Mouse (Mus musculus) forebrain, embryonic 10.5 days (tissue): Measurements from ENCODE around the gene Lipa. TPM values are rescaled to one million over a fixed set of nuclear protein-coding genes. Genes with fewer than 3 reads are reported as not detected.

Source experiments
- DNase-seq: peaks from one replicate; pipeline ENCODE4 v3.0.0-alpha.2; 2017; ENCODE audit warnings: low spot score; ENCODE audit errors: extremely low spot score
- H3K27ac ChIP-seq: fragments of 300-500 bp; sonication (generic); 2 replicates; pipeline ENCODE4 v1.5.1; 2016; ENCODE audit warnings: mild to moderate bottlenecking
- H3K27me3 ChIP-seq: fragments of 300-500 bp; sonication (generic); 2 replicates; pipeline ENCODE4 v1.6.1; 2016; ENCODE audit warnings: mild to moderate bottlenecking; ENCODE audit not compliant: poor library complexity, severe bottlenecking
- H3K36me3 ChIP-seq: fragments of 300-500 bp; sonication (generic); replicated peaks from 2 replicates; pipeline ENCODE4 v1.6.1; 2016; ENCODE audit warnings: mild to moderate bottlenecking, moderate library complexity
- H3K4me1 ChIP-seq: fragments of 300-500 bp; sonication (generic); 2 replicates; pipeline ENCODE4 v1.6.1; 2016
- H3K4me3 ChIP-seq: fragments of 300-500 bp; sonication (generic); 2 replicates; pipeline ENCODE4 v1.5.1; 2016; ENCODE audit warnings: mild to moderate bottlenecking, moderate library complexity
- H3K9me3 ChIP-seq: fragments of 300-500 bp; sonication (generic); 2 replicates; pipeline ENCODE4 v1.6.1; 2016; ENCODE audit warnings: mild to moderate bottlenecking, moderate library complexity
- WGBS: fragments of 180-500 bp; shearing (Covaris S2); methylation state at CpG from one replicate; pipeline ENCODE4 v1.1.7; 2016; 5-methylcytosine and 5-hydroxymethylcytosine counted together
- polyA plus RNA-seq: library from polyadenylated mRNA; unstranded; fragments of >200 nt; fragmentation: Nextera tagmentation; extraction: Ambion mirVana; gene quantifications from 2 replicates; pipeline ENCODE4 v1.2.1, GENCODE M21; 2016

Gene Lipa
- polyA plus RNA-seq, 1 experiment from 2014 or later: 15.8 TPM

DNA sequence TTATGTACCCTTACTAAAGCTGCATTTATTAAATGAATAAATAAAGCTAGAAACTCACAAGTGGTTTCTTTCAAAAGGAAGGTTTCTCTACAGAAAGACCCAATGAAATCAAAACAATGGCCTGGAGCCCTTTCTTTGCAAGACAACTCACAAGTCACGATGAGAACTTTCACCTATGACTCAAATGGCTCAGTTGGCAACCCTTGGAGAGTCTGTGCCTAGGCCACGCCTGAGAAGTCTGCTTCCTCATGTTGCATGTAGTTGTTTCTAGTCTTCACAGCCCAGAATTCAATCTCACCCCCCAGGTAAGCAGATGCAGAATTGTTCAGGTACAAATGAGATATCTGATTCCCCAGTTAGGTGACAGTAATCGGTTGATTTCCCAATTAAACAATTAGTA is 7.6 kb downstream of the Lipa start:
- H3K9me3 ChIP-seq: no peaks in the 10 kb centered on the region
- H3K27ac ChIP-seq: no peak overlapping the region
- H3K36me3 ChIP-seq: peaks cover 16% of the 10 kb centered on the region; the same call in 1 of the 2 replicates
- H3K27me3 ChIP-seq: no peaks in the 10 kb centered on the region
- WGBS: 91% methylated on average over 3 of the region's 3 CpGs
- H3K4me3 ChIP-seq: no peak overlapping the region
- DNase-seq: no peak
- H3K4me1 ChIP-seq: no peaks in the 10 kb centered on the region

DNA sequence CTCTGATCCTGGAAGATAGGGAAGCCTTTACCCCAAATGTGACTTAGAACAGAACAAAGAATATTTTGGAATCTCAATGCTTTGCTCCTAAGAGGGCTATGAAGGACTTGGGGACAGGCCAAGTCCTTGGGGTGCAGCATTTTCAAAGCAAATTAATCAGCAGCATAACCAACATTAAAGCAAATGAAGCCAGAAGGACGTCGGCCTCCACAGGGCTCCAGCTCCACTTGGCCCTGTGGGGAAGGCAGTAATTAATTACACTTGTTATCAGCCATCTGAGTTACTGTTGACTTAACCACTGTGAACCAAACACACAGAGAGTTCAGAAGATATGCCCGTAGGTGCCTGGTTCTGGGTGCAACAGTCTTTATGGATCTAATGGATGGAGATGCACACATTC is 8.5 kb downstream of the Lipa start:
- Histone ChIP-seq H3K27ac (no peak overlapping the region), H3K9me3 (no peaks in the 10 kb centered on the region), H3K4me1 (no peaks in the 10 kb centered on the region), H3K27me3 (no peaks in the 10 kb centered on the region), H3K4me3 (no peak overlapping the region), H3K36me3 (peaks cover 16% of the 10 kb centered on the region; the same call in 1 of the 2 replicates)
- WGBS: 86% methylated on average over 3 of the region's 3 CpGs
- no peak for DNase-seq

DNA sequence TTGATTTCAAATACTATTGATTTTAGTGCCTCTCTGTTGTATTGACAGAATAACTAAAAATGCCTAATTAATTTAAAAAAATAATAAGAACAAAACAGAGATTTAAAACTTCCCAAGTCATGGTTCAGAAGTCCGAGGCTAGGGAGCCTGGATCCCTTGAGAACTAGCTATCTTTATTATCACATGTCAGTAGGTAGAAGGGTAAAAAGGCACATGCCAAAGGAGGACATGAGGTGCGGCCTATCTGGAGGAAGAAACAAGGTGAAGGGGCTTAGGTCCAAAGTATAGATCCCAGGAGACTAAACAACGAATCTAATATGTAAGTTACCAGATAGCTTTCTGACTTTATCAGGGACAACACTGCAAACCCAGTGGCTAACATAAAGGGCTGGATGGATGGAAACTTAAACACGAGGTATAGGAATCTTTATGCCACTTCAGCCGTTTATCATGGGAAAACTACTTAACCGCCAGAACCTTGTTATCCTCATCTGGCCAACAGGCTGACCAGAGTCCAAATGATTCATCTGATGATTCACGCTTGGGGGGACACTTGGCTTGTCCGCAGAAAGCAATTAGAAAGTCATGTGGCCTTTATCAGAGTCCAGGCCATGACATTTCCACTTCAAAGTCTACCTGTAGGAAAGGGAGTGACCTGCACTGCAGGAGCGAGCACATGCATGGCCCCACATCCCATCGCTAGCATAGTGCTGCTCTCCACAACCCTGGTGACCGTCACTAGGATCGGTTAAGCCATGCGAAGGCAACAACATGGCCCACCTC is 9.3 kb downstream of the Lipa start:
- no peak for DNase-seq
- Histone ChIP-seq H3K4me3 (no peak overlapping the region), H3K4me1 (no peaks in the 10 kb centered on the region), H3K27ac (no peak overlapping the region), H3K27me3 (no peaks in the 10 kb centered on the region), H3K9me3 (no peaks in the 10 kb centered on the region), H3K36me3 (peaks cover 14% of the 10 kb centered on the region; the same call in 1 of the 2 replicates)
- WGBS: 94% methylated on average over 13 of the region's 13 CpGs

DNA sequence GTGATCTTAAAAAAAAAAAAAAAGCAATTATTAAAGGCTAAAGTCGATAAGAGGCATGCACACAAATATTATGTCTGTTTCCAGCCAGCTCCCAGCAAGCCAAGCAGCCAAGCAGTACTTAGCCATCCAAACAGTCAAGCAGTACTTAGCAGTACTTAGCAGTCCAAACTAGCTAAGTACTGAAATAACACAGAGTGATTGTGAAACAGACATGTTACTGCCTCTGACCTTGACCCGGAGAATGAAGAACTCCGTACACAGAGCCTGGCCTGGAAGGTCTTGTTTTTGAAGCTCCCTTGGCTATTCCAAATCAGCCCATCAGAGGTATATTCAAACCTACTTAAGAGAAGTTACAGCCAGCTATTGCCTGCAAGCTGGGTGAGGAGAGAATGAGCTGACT is 10.1 kb downstream of the Lipa start:
- DNase-seq: no peak
- H3K9me3 ChIP-seq: no peaks in the 10 kb centered on the region
- no peaks in the 10 kb centered on the region for H3K27me3 ChIP-seq
- WGBS: 92% methylated on average over 3 of the region's 3 CpGs
- no peak overlapping the region for H3K4me3 ChIP-seq
- H3K27ac ChIP-seq: no peak overlapping the region
- H3K36me3 ChIP-seq: peaks cover 14% of the 10 kb centered on the region; the same call in 1 of the 2 replicates
- no peaks in the 10 kb centered on the region for H3K4me1 ChIP-seq

DNA sequence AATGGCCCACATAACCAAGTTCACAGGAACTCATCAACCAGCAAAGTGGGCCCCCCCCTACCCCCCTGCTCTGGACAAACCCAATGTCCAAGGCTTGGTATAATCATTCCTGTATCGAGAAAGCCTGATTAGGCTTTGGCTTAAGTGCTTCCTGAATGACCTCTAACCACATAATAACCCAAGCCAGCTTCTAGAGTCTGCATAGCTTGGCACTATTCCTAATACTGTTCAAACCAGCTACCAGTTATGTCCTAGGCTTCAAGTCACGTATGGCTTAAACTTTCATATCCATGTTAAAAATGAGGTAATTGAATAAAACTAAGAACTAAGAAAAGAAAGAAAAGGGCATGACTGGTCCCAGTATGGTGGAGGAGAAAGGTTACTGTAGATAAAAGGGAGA is 10.9 kb downstream of the Lipa start:
- Histone ChIP-seq H3K27me3 (no peaks in the 10 kb centered on the region), H3K27ac (no peak overlapping the region), H3K9me3 (no peaks in the 10 kb centered on the region), H3K4me1 (peaks cover 4% of the 10 kb centered on the region; the same call in 1 of the 2 replicates), H3K36me3 (peaks cover 12% of the 10 kb centered on the region; the same call in 1 of the 2 replicates), H3K4me3 (no peak overlapping the region)
- 97% methylated on average over 2 of the region's 2 CpGs for whole genome bisulfite sequencing
- no peak for DNase-seq

DNA sequence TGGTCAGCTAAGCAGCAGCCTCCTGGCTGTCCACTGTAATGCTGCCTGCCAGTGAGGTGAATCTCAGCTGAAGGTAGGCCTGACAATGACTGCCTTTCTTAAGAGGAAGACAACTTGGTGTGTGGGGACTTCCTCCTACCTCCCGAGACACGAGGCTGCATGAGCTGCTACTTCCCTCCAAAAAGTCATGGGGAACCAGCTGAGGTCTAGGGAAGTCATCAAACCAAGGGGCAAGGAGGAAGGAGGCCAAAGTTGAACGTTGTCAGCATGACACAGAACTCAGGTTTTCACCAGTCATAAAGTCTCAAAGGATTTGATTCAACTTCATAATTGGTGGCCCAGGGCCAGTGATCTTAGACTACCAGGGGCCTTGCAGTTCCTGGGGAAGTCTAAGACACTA is 11.6 kb downstream of the Lipa start:
- Histone ChIP-seq H3K9me3 (no peaks in the 10 kb centered on the region), H3K36me3 (peaks cover 12% of the 10 kb centered on the region; the same call in 1 of the 2 replicates), H3K4me1 (peaks cover 6% of the 10 kb centered on the region; the same call in 1 of the 2 replicates), H3K27ac (no peak overlapping the region), H3K27me3 (no peaks in the 10 kb centered on the region), H3K4me3 (no peak overlapping the region)
- WGBS: 75% methylated on average over 3 of the region's 3 CpGs
- DNase-seq: no peak

DNA sequence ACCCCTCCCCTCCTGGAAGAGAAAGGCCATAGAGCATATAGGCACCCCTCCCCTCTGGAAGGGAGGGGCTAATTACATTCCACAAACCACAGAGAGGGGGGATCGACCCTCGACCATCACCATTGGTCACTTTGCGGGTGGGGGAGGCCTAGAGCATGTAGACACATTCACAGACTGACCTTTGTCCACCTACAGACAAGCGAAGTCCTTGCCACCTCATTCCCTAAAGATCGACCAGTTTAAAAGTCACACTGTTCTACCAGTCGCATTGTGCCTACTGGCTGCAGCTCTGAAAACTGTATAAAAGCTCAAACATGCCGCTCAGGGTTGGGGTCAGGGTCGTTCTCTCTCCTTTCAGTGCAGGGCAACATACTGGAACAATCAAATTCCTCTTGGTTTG is 15.7 kb downstream of the Lipa start:
- Histone ChIP-seq H3K36me3 (peaks cover 16% of the 10 kb centered on the region), H3K27me3 (no peaks in the 10 kb centered on the region), H3K4me3 (no peak overlapping the region), H3K9me3 (no peaks in the 10 kb centered on the region), H3K27ac (no peak overlapping the region), H3K4me1 (peaks cover 6% of the 10 kb centered on the region; the same call in 1 of the 2 replicates)
- DNase-seq: no peak
- 69% methylated on average over 8 of the region's 8 CpGs for WGBS

DNA sequence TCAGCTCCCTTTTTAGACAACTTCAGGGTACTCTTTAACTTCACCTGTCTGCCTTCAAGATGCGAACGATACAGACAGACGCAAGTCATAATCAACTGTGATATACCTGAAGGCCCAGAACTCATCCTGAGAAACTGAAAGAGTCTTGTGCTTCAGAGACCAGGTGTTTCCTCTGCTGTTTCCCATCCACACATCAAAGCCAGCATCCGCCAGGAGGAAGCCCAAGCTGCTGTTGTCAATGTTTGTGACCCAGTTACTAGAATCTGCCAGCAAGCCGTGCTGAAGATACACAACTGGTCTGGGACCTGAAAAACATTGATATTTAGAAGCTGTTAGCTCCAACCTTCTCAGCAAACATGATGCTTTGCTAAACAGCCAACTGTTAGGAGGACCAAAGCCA is 16.6 kb downstream of the Lipa start:
- Histone ChIP-seq H3K4me1 (peaks cover 6% of the 10 kb centered on the region; the same call in 1 of the 2 replicates), H3K9me3 (no peaks in the 10 kb centered on the region), H3K27me3 (no peaks in the 10 kb centered on the region), H3K36me3 (peaks cover 23% of the 10 kb centered on the region), H3K27ac (no peak overlapping the region), H3K4me3 (no peak overlapping the region)
- no peak for DNase-seq
- WGBS: 93% methylated on average over 5 of the region's 5 CpGs

DNA sequence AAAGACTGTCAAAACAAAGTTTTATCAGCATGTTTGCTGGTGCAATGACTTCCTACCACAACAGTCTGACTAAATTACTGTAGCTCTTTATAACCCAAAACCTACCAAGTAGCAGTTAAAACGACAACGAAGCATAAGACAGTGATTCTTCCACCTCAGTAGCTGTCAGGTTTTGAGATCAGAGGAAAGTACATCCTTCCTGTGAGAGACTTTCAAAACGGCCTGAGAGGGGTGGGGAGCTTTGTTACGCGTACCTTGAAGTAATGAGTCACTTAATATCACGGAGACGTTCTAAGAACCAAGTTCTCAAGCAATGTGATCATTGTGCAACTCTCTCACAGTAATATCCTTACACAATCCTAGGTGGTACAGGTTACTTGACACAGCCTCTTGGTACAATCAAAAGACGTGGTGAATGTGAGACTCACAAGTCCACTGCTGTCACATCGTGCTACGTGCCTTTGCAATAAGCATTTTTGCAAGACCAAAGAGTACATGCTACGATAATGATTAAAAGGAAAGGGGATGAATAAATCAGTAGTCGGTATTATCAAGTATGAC is 22.0 kb downstream of the Lipa start:
- Histone ChIP-seq H3K4me1 (no peaks in the 10 kb centered on the region), H3K27me3 (no peaks in the 10 kb centered on the region), H3K36me3 (peaks cover 29% of the 10 kb centered on the region), H3K4me3 (no peak overlapping the region), H3K27ac (no peak overlapping the region), H3K9me3 (no peaks in the 10 kb centered on the region)
- DNase-seq: no peak
- 94% methylated on average over 12 of the region's 12 CpGs for WGBS

DNA sequence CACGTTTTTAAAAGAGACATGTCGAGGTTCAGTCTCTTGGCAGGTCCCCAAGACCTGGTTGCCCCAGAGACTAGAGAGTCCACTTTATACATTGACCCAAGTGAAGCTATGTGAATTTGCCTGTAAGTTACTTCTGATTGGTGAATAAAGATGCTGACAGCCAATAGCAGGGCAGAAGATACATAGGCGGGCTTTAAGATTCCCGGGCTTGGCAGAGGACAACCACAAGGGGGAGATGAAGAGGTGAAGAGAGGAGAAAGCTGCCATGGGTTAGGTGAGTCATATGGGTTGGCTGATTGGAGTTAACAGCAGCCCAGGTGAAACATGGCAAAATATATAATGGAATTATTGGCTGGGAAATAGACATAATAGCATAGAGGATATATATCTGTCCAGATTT is 26.5 kb downstream of the Lipa start:
- Histone ChIP-seq H3K9me3 (no peaks in the 10 kb centered on the region), H3K36me3 (peaks cover 8% of the 10 kb centered on the region), H3K4me1 (no peaks in the 10 kb centered on the region), H3K27ac (no peak overlapping the region), H3K4me3 (no peak overlapping the region), H3K27me3 (no peaks in the 10 kb centered on the region)
- peak; percentile 31 for DNase-seq
- WGBS: 51% methylated on average over 4 of the region's 4 CpGs

DNA sequence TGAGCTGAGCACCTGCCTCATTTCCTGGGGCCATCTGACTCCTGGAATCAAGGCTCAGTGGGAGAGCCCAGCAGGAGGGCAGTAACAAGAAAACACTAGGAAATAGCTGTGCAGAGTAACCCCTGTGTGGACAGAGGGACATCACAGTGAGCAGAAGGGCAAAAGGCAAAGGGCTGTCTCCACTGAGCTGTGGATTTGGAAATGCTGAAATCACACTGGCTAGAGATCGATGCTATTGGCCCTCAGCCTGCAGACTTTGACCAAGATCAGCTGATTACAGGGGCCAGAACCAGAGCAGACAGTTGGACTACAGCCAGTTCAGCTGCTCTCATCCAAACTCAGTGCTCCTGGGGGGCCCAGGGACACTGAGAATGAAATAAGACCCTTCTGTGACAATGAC is 30.9 kb downstream of the Lipa start:
- Histone ChIP-seq H3K4me1 (no peaks in the 10 kb centered on the region), H3K9me3 (no peaks in the 10 kb centered on the region), H3K4me3 (no peak overlapping the region), H3K36me3 (peaks cover 9% of the 10 kb centered on the region), H3K27me3 (no peaks in the 10 kb centered on the region), H3K27ac (no peak overlapping the region)
- WGBS: 97% methylated on average over 1 of the region's 1 CpGs
- no peak for DNase-seq

DNA sequence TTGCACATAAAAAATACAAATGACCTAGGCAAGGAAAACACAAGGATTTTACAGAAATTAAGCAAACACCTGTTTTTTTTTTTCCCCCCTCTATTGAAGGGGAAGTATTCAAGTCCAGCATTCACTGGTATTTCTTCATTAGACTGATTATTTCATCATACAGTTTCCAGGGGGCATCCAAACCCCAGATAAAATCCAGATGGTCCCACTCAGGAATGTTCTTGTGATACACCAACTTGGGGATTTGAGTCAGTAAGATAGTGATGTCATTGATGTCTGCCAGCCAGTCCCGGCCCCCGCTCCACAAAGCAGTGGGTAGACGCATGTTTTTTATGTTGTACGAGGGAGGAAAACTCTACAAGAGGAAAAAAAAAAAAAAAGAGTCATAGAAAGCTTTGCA is 33.4 kb downstream of the Lipa start:
- no peaks in the 10 kb centered on the region for H3K27me3 ChIP-seq
- no peak overlapping the region for H3K27ac ChIP-seq
- no peaks in the 10 kb centered on the region for H3K9me3 ChIP-seq
- H3K36me3 ChIP-seq: peaks cover 6% of the 10 kb centered on the region; the same call in 1 of the 2 replicates
- no peak overlapping the region for H3K4me3 ChIP-seq
- no peaks in the 10 kb centered on the region for H3K4me1 ChIP-seq
- no peak for DNase-seq
- 89% methylated on average over 4 of the region's 4 CpGs for WGBS

DNA sequence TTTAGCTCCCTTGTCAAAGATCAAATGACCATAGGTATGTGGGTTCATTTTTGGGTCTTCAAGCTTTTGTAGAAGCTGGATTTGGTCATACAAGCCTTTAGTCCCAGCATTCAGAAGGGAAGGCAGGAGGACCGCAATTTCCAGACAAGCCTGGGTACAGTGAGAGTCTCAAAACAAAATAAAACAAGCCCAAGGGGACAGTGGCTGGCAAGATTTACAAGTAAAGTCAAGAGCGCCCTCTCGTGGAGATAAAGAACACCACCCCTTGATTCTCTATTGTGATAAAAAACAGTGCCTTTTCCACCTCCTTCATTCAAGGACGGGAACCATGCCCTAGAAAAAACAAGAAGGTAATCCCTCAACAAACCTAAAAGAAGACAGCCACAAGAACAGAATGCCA is 43.7 kb downstream of the Lipa start:
- peak; percentile 28 for DNase-seq
- peaks cover 7% of the 10 kb centered on the region; the same call in 1 of the 2 replicates for H3K27me3 ChIP-seq
- WGBS: 22% methylated on average over 4 of the region's 4 CpGs

More for the DNA sequence above, 43.7 kb downstream of the Lipa start:
- no peak overlapping the region for H3K4me3 ChIP-seq
- no peaks in the 10 kb centered on the region for H3K4me1 ChIP-seq
- no peaks in the 10 kb centered on the region for H3K9me3 ChIP-seq
- H3K36me3 ChIP-seq: no peaks in the 10 kb centered on the region
- H3K27ac ChIP-seq: no peak overlapping the region
